Mouse (Mus musculus) left cerebral cortex, adult 11 months (tissue): ENCODE measurements at regions not wholly inside any gene's neighbourhood (a gene's known extent, or its start where the extent isn't known, plus 50 kb on each side); places are given as distances from the start of the nearest gene placed in this dataset.

Source experiments
- DNase-seq: peaks from one replicate; pipeline ENCODE4 v3.0.0; 2022; ENCODE audit warnings: low spot score

DNA sequence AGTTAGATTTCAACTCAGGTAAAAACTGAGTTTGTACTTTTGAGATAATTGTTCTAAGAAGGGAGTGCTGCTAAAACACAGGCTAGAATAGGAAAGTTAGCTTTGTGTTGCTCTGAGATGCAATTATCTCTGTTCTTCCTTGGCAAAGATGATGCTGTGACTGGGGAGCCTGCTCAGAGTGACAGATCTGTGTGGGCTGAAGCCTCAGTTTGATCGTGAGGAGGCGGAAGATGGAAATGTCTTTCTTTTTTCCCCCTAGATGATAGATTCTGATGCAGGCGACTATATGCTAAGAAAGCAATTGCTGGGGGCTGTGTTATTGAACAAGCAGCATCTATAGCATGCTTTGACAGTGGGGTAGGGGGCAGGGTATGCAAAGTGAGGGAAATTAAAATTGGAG is 156.7 kb upstream of the Cypt15 start:
- DNase-seq, result peak; percentile 21

DNA sequence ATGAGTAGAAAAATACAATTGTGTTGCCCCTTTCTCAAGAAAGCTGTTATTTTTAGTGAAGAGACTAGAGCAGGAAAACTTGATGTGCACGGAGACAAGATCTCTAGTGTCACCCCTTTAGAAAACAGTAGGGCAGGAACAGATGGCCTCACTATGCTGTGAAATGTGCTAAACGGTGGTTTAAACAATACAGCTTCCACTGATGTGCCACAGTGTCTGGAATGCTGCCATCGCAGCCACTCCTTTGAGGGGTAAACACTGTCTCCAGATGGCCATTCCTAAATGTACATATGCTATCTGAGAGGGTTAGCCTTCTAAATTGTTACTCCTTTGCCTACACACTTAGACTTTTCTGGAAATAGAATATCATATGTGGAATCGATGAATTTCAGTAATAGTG is 116.4 kb upstream of the Cypt15 start:
- DNase-seq, result no peak

DNA sequence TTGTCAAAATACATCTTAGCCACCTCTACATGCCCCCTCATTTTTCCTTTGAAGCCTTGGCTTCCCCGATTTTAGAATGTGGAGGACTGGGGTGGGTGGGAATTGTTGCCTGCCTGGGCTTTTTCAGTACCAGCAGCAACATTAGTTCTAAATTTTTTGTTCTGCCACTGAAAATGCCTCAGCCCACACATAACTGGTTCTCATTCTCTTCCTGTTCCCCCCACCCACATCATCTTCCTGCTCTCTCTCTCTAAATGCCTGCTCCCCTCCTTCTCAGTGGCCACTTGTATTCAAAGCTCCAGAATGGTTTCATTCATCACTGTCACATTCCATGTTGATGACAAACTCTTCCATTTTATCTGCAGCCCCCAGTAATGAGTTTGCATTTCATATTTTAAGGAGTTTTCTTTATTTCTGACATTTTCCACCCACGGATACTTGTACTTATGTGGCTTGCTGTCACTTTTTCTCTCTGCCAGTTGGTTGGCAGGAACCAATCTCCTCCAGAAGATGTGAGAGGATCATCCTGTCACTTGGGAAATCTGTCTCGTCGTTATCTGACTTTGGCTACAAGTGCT is 95.8 kb upstream of the Cypt15 start:
- peak; percentile 14 for DNase-seq
